Mouse (Mus musculus) Patski (cell line): Measurements from ENCODE around the gene Prr14l. TPM values are rescaled to one million over a fixed set of nuclear protein-coding genes. Genes with fewer than 3 reads are reported as not detected.
"Not testable (repeated sequence)": the region's sequence is repeated elsewhere in the genome, so short reads cannot be mapped to it uniquely, and the experiment has no call there.

Source experiments
- ATAC-seq: fragments of 100-300 bp; one replicate; pipeline ENCODE4 v1.8.0; 2021
- CTCF ChIA-PET: fragments of 350-600 bp; sonication (Branson Sonifier 250); formaldehyde crosslinking; loops from one replicate; lab custom pipeline; 2022; ENCODE audit warnings: inconsistent platforms; lab: Charles Lee
- POLR2A ChIA-PET: fragments of 350-600 bp; sonication (Branson Sonifier 250); formaldehyde crosslinking; loops from one replicate; lab custom pipeline; 2022; ENCODE audit warnings: antibody characterized with exemption, inconsistent platforms; lab: Charles Lee
- DNase-seq: peaks from one replicate; pipeline ENCODE4 v3.0.0-alpha.2; 2011; ENCODE audit warnings: low read depth, low spot score
- H3K27me3 ChIP-seq: fragments of 371-371 bp; one replicate; pipeline ENCODE4 v1.5.1; 2021
- CTCF ChIP-seq: fragments of 100-300 bp; IDR thresholded peaks from one replicate; pipeline ENCODE4 v1.5.1; 2021
- in situ Hi-C: fragments of 300-500 bp; cut with MboI; formaldehyde crosslinking; loops from 3 replicates; pipeline ENCODE4 v1.11.1; 2018; ENCODE audit warnings: low pct_unique_long_range_greater_than_20kb, mixed read lengths
- polyA plus RNA-seq: library from polyadenylated mRNA; unstranded; gene quantifications from one replicate; pipeline ENCODE4 v1.2.3, GENCODE M21; 2021

Prr14l gene
- polyA plus RNA-seq, 1 experiment from 2014 or later: 16.4 TPM

- ChIA-PET CTCF (interaction anchor here (1.6 to 2.2 kb wide), 2 partner anchors 13 to 47 kb away, joined by 5 read pairs; no protein-coding TSS in a partner anchor), POLR2A (no interaction called here)
- no peaks in the 10 kb centered on the region for H3K27me3 ChIP-seq
- ATAC-seq (no peak), DNase-seq (no peak)
- TF ChIP-seq CTCF: no peak
- in situ Hi-C loops: no loop called here
Observed at GRCm38 (mm10) chr5:32760787-32761186, 93.3 kb downstream of the Prr14l start.

GRCm38 (mm10) chr5:32760352-32760751, 93.7 kb downstream of the Prr14l start:
- POLR2A ChIA-PET, ATAC-seq, H3K27me3 ChIP-seq, in situ Hi-C loops, DNase-seq: not testable (repeated sequence)
- CTCF ChIA-PET: interaction anchor here (1.6 to 2.2 kb wide), 2 partner anchors 13 to 46 kb away, joined by 5 read pairs; no protein-coding TSS in a partner anchor

GRCm38 (mm10) chr5:32759662-32760061, 94.4 kb downstream of the Prr14l start:
- CTCF ChIA-PET: interaction anchor here (1.2 to 1.6 kb wide), 2 partner anchors 12 to 13 kb away, joined by 4 to 5 read pairs; no protein-coding TSS in a partner anchor
- DNase-seq (no peak), ATAC-seq (no peak)
- no peak for TF ChIP-seq CTCF
- in situ Hi-C loops: no loop called here
- H3K27me3 ChIP-seq: no peaks in the 10 kb centered on the region
- POLR2A ChIA-PET: no interaction called here

GRCm38 (mm10) chr5:32756141-32756540, 97.9 kb downstream of the Prr14l start:
- ChIA-PET CTCF (no interaction called here), POLR2A (no interaction called here)
- TF ChIP-seq CTCF: no peak
- in situ Hi-C loops: no loop called here
- no peaks in the 10 kb centered on the region for H3K27me3 ChIP-seq
- ATAC-seq (no peak), DNase-seq (no peak)

GRCm38 (mm10) chr5:32751736-32752135, 102.3 kb downstream of the Prr14l start:
- TF ChIP-seq CTCF: no peak
- DNase-seq (no peak), ATAC-seq (no peak)
- POLR2A ChIA-PET: no interaction called here
- in situ Hi-C loops: no loop called here
- no peaks in the 10 kb centered on the region for H3K27me3 ChIP-seq
- CTCF ChIA-PET: no interaction called here

- ATAC-seq: no peak
- ChIA-PET POLR2A (no interaction called here), CTCF (interaction anchor here (1.5 kb wide), 1 partner anchor 35 kb away, joined by 6 read pairs; no protein-coding TSS in a partner anchor)
- no peak for TF ChIP-seq CTCF
- H3K27me3 ChIP-seq: no peaks in the 10 kb centered on the region
- DNase-seq: no peak
- in situ Hi-C loops: no loop called here
Observed at GRCm38 (mm10) chr5:32748936-32749335, 105.1 kb downstream of the Prr14l start.

GRCm38 (mm10) chr5:32747650-32748375, 106.2 kb downstream of the Prr14l start:
- in situ Hi-C loops: no loop called here
- peak; percentile 97 for TF ChIP-seq CTCF
- CTCF ChIA-PET: interaction anchor here (0.9 to 2.3 kb wide), 15 partner anchors 11 to 286 kb away, joined by 3 to 11 read pairs (median 4); no protein-coding TSS in a partner anchor
- DNase-seq (no peak), ATAC-seq (no peak)
- no peaks in the 10 kb centered on the region for H3K27me3 ChIP-seq
- POLR2A ChIA-PET: interaction anchor here (0.9 to 1.4 kb wide), 2 partner anchors 32 to 37 kb away, joined by 3 to 4 read pairs; partner anchors contain the start of gene Pisd

- in situ Hi-C loops: no loop called here
- ChIA-PET CTCF (interaction anchor here (1.2 to 2.3 kb wide), 5 partner anchors 13 to 157 kb away, joined by 4 to 8 read pairs (median 8); no protein-coding TSS in a partner anchor), POLR2A (interaction anchor here (0.7 to 1.4 kb wide), 2 partner anchors 17 to 39 kb away, joined by 3 to 4 read pairs; partner anchors contain the start of gene Pisd)
- ATAC-seq (peak; percentile 92), DNase-seq (peak; percentile 53)
- TF ChIP-seq CTCF: no peak
- H3K27me3 ChIP-seq: no peaks in the 10 kb centered on the region
Observed at GRCm38 (mm10) chr5:32745705-32746655, 108.1 kb downstream of the Prr14l start.

- no peak for TF ChIP-seq CTCF
- in situ Hi-C loops: no loop called here
Observed at GRCm38 (mm10) chr5:32742149-32742548, 111.9 kb downstream of the Prr14l start.

GRCm38 (mm10) chr5:32741377-32741776, 112.7 kb downstream of the Prr14l start:
- CTCF ChIA-PET: interaction anchor here (1.1 kb wide), 1 partner anchor 14 kb away, joined by 3 read pairs; no protein-coding TSS in a partner anchor
- H3K27me3 ChIP-seq, in situ Hi-C loops, POLR2A ChIA-PET, DNase-seq, ATAC-seq: not testable (repeated sequence)

More at GRCm38 (mm10) chr5:32742149-32742548, 111.9 kb downstream of the Prr14l start:
- POLR2A ChIA-PET: no interaction called here
- ATAC-seq (no peak), DNase-seq (no peak)
- CTCF ChIA-PET: interaction anchor here (1.1 kb wide), 1 partner anchor 14 kb away, joined by 3 read pairs; no protein-coding TSS in a partner anchor
- H3K27me3 ChIP-seq: no peaks in the 10 kb centered on the region

GRCm38 (mm10) chr5:32740850-32741249, 113.2 kb downstream of the Prr14l start:
- CTCF ChIA-PET, POLR2A ChIA-PET, ATAC-seq, H3K27me3 ChIP-seq, DNase-seq, in situ Hi-C loops: not testable (repeated sequence)
